Mouse (Mus musculus) ES-E14 (cell line): ENCODE measurements around the gene Bod1l. TPM values are rescaled to one million over a fixed set of nuclear protein-coding genes. Genes with fewer than 3 reads are reported as not detected.

ENCODE experiments used
- DNase-seq: peaks from one replicate; pipeline ENCODE4 v3.0.0-alpha.2; 2013; ENCODE audit warnings: low read depth, low spot score
- H3K27ac ChIP-seq: 2 replicates; pipeline ENCODE4 v1.5.1; 2012; ENCODE audit warnings: low read depth, mild to moderate bottlenecking, low read length, moderate library complexity, mixed read lengths; ENCODE audit not compliant: poor library complexity, insufficient read depth, severe bottlenecking
- H3K36me3 ChIP-seq: 2 replicates; pipeline ENCODE4 v1.6.1; 2012; ENCODE audit warnings: mild to moderate bottlenecking, low read length, moderate library complexity, mixed read lengths; ENCODE audit not compliant: control insufficient read depth, poor library complexity, insufficient read depth, severe bottlenecking
- H3K4me1 ChIP-seq, 2 experiments: fragments of 150-350 bp in 1 of 2; sonication (generic) in 1 of 2; 2 replicates each; pipeline ENCODE4 v1.6.1; 2012; ENCODE audit warnings: low read length in 2 of 2, mild to moderate bottlenecking in 1 of 2, mixed read lengths in 1 of 2; ENCODE audit not compliant: control insufficient read depth in 2 of 2, insufficient read depth in 2 of 2, poor library complexity in 1 of 2
- H3K4me3 ChIP-seq, 2 experiments: fragments of 150-350 bp in 1 of 2; sonication (generic) in 1 of 2; 2 replicates each; pipeline ENCODE4 v1.5.1; 2012; ENCODE audit warnings: low read length in 2 of 2, low read depth in 1 of 2, mild to moderate bottlenecking in 1 of 2, mixed read lengths in 1 of 2; ENCODE audit not compliant: insufficient read depth in 1 of 2, poor library complexity in 1 of 2, severe bottlenecking in 1 of 2
- H3K9ac ChIP-seq: 2 replicates; pipeline ENCODE4 v1.6.1; 2012; ENCODE audit warnings: low read depth, mild to moderate bottlenecking, low read length, mixed read lengths; ENCODE audit not compliant: poor library complexity, insufficient read depth, severe bottlenecking
- H3K9me3 ChIP-seq: fragments of 150-350 bp; sonication (generic); 2 replicates; pipeline ENCODE4 v1.6.1; 2012; ENCODE audit warnings: low read depth, mild to moderate bottlenecking, low read length; ENCODE audit not compliant: control insufficient read depth, insufficient read depth
- CHD2 ChIP-seq: IDR thresholded peaks from 2 replicates; pipeline ENCODE4 v1.6.1; 2014; ENCODE audit warnings: mild to moderate bottlenecking, low read depth, low read length, inconsistent platforms
- HCFC1 ChIP-seq: IDR thresholded peaks from 2 replicates; pipeline ENCODE4 v1.6.1; 2012; ENCODE audit warnings: low read length, inconsistent platforms, borderline replicate concordance; ENCODE audit not compliant: insufficient read depth
- MAFK ChIP-seq: IDR thresholded peaks from 2 replicates; pipeline ENCODE4 v1.6.1; 2014; ENCODE audit warnings: mild to moderate bottlenecking, low read depth, low read length, inconsistent platforms; ENCODE audit not compliant: insufficient read depth
- ZC3H11A ChIP-seq: IDR thresholded peaks from 2 replicates; pipeline ENCODE4 v1.6.1; 2012; ENCODE audit warnings: low read depth, mild to moderate bottlenecking, inconsistent platforms, low read length, borderline replicate concordance
- ZNF384 ChIP-seq: IDR thresholded peaks from 2 replicates; pipeline ENCODE4 v1.6.1; 2012; ENCODE audit warnings: low read depth, low read length, inconsistent platforms
- in situ Hi-C, 2 experiments: fragments of 600-800 bp; cut with MboI; formaldehyde crosslinking; loops; one replicate each; pipeline ENCODE4 v1.15.1; 2025; ENCODE audit warnings: low sequenced_read_pairs in 2 of 2, inconsistent platforms in 1 of 2; ENCODE audit not compliant: unreplicated experiment in 2 of 2
- total RNA-seq: library from RNA; depleted of rRNA; stranded (reverse); fragments of 300-350 nt; gene quantifications from 2 replicates; pipeline ENCODE4 v1.2.3, GENCODE M21; 2012

The Bod1l gene
- total RNA-seq, 1 experiment, result 67.2 TPM

- Histone ChIP-seq H3K4me1 (peaks cover 4 to 5% of the 10 kb centered on the region in 2 experiments; a peak in 1 of 4 replicates), H3K9me3 (no peaks in the 10 kb centered on the region), H3K9ac (no peak overlapping the region), H3K27ac (no peak overlapping the region), H3K4me3 (no peak overlapping the region), H3K36me3 (peaks cover 2% of the 10 kb centered on the region)
- TF ChIP-seq ZC3H11A, result no peak
- TF ChIP-seq HCFC1, result no peak
- TF ChIP-seq CHD2, result no peak
- no peak for TF ChIP-seq MAFK
- no peak for TF ChIP-seq ZNF384
- no peak for DNase-seq
- in situ Hi-C loops, result no loop called here
Observed at GRCm38 (mm10) chr5:41841735-41842134, 2.4 kb downstream of the Bod1l start.

DNA sequence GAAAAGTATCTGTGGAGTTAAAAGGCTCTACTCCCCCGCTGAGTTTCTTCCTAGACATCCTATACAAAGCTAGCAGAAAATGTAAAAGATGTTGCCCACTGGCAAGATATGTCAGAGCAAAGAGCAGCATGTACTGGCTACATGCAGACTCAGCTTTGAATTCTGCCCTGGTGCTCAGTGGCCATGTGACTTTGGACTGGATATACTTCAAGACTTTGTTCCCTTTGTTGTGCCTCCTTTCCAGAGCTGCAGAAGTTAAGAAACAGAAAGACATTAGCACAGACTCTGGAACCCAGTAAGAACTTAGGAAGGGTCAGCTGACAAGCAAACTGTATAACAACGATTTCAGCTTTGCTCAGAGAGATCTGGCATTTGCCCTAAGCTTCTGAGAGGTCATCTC, 14.0 kb downstream of the Bod1l start:
- H3K9me3 ChIP-seq, result no peaks in the 10 kb centered on the region
- no peaks in the 10 kb centered on the region for H3K4me1 ChIP-seq
- H3K27ac ChIP-seq, result no peak overlapping the region
- no peak for DNase-seq
- peaks cover 10% of the 10 kb centered on the region; the same call in 1 of the 2 replicates for H3K36me3 ChIP-seq
- no peak overlapping the region for H3K4me3 ChIP-seq
- in situ Hi-C loops, result no loop called here
- TF ChIP-seq HCFC1, result no peak
- no peak for TF ChIP-seq CHD2
- no peak for TF ChIP-seq ZNF384
- TF ChIP-seq MAFK, result no peak
- TF ChIP-seq ZC3H11A, result no peak
- no peak overlapping the region for H3K9ac ChIP-seq

- in situ Hi-C loops, result loop anchor here in 1 of 2 experiments (25.0 kb wide), 1 partner anchor 109 kb away; the partner anchor contains the start of gene Rab28
- Histone ChIP-seq H3K9me3 (no peaks in the 10 kb centered on the region), H3K36me3 (peaks cover 41% of the 10 kb centered on the region), H3K4me1 (0 out of 4 replicates have a peak, but pooled peaks cover 0 to 2% of the 10 kb centered on the region in 2 experiments), H3K4me3 (no peak overlapping the region), H3K9ac (no peak overlapping the region), H3K27ac (no peak overlapping the region)
- DNase-seq, result no peak
- TF ChIP-seq MAFK (no peak), ZNF384 (no peak), CHD2 (no peak)
Observed at GRCm38 (mm10) chr5:41821158-41821557, 23.0 kb downstream of the Bod1l start.

- Histone ChIP-seq H3K9ac (no peak overlapping the region), H3K36me3 (peaks cover 42% of the 10 kb centered on the region), H3K4me3 (no peak overlapping the region), H3K4me1 (0 out of 4 replicates have a peak, but pooled peaks cover 0 to 2% of the 10 kb centered on the region in 2 experiments), H3K27ac (no peak overlapping the region), H3K9me3 (no peaks in the 10 kb centered on the region)
- in situ Hi-C loops, result loop anchor here in 1 of 2 experiments (25.0 kb wide), 1 partner anchor 108 kb away; the partner anchor contains the start of gene Rab28
- DNase-seq, result no peak
- TF ChIP-seq ZNF384, result no peak
- no peak for TF ChIP-seq MAFK
- TF ChIP-seq HCFC1, result no peak
- TF ChIP-seq CHD2, result no peak
- no peak for TF ChIP-seq ZC3H11A
Observed at GRCm38 (mm10) chr5:41820530-41820929, 23.6 kb downstream of the Bod1l start.

DNA sequence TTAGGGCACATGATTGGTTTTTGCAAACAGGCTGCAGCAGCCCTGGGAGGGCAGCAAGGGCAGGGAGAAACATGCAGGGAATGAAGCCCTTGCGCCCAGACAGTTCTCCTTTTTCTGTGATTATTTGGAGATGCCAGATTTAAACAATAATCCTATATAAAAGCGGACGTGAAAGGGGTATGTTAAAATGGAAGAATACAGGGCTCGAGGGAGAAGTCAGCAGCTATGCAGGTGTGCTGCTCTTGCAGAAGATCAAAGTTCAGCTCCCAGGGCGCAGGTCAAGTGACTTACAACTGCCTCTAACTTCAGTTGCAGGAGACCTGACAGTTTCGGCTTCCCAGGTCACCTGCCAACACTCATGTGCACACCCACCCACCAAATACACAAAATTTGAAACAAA, 31.6 kb downstream of the Bod1l start:
- H3K9ac ChIP-seq, result no peak overlapping the region
- H3K27ac ChIP-seq, result no peak overlapping the region
- H3K4me1 ChIP-seq, result no peaks in the 10 kb centered on the region
- no peaks in the 10 kb centered on the region for H3K9me3 ChIP-seq
- TF ChIP-seq ZNF384 (no peak), ZC3H11A (no peak), HCFC1 (no peak), CHD2 (no peak), MAFK (no peak)
- in situ Hi-C loops, result loop anchor here in 1 of 2 experiments (25.0 kb wide), 1 partner anchor 100 kb away; the partner anchor contains the start of gene Rab28
- no peak for DNase-seq
- H3K4me3 ChIP-seq, result no peak overlapping the region
- peaks cover 19% of the 10 kb centered on the region for H3K36me3 ChIP-seq
